Mouse (Mus musculus) heart, adult 2 months (tissue): Measurements from ENCODE around the gene Olfm4.

ENCODE experiments used
- CTCF ChIP-seq: fragments of 200-600 bp; IDR thresholded peaks from 2 replicates; pipeline ENCODE4 v1.8.1; 2022; ENCODE audit warnings: antibody characterized with exemption, mild to moderate bottlenecking, moderate library complexity
- POLR2A ChIP-seq: fragments of 200-500 bp; IDR thresholded peaks from 2 replicates; pipeline ENCODE4 v1.6.1; 2011; ENCODE audit warnings: mild to moderate bottlenecking, low read depth, low read length, control low read depth; ENCODE audit not compliant: insufficient read depth

GRCm38 (mm10) chr14:79955678-79956077 lies 28.2 kb upstream of the Olfm4 start:
- TF ChIP-seq POLR2A (no peak), CTCF (no peak)
